Mouse (Mus musculus) gastrocnemius, postnatal 4 days (tissue): Measurements from ENCODE around the gene Nhlrc4. TPM values are rescaled to one million over a fixed set of nuclear protein-coding genes. Genes with fewer than 3 reads are reported as not detected.

Source experiments
- DNase-seq, 2 experiments: peaks; one replicate each; pipeline ENCODE4 v3.0.0; 2021 to 2022; ENCODE audit warnings: low spot score in 2 of 2, mixed read lengths in 2 of 2
- total RNA-seq, 2 experiments: library from RNA; stranded (reverse); gene quantifications; 2 replicates each; pipeline ENCODE4 v1.2.3; 2021

The Nhlrc4 gene
- total RNA-seq, 2 experiments from 2014 or later, result not detected

GRCm38 (mm10) chr17:25958771-25959494 lies 14.2 kb upstream of the Nhlrc4 start:
- no peak for DNase-seq

- no peak for DNase-seq
These were observed 12.9 kb upstream of the Nhlrc4 start for GRCm38 (mm10) chr17:25957586-25958051.

- no peak for DNase-seq
These were observed 11.9 kb upstream of the Nhlrc4 start for GRCm38 (mm10) chr17:25956631-25957030.

- no peak for DNase-seq
These were observed 11.4 kb upstream of the Nhlrc4 start for GRCm38 (mm10) chr17:25956201-25956600.

GRCm38 (mm10) chr17:25955736-25956135 lies 11.0 kb upstream of the Nhlrc4 start:
- DNase-seq, result no peak

- DNase-seq, result no peak
These were observed 9.9 kb upstream of the Nhlrc4 start for GRCm38 (mm10) chr17:25954671-25955070.

- DNase-seq, result no peak
These were observed 8.4 kb upstream of the Nhlrc4 start for GRCm38 (mm10) chr17:25953161-25953560.

- DNase-seq, result no peak
These were observed 7.3 kb upstream of the Nhlrc4 start, which contains the start of gene A930017K11Rik for GRCm38 (mm10) chr17:25951803-25952623. Gene A930017K11Rik (minus strand): TSS chr17:25952565.

- DNase-seq, result no peak
These were observed 6.6 kb upstream of the Nhlrc4 start for GRCm38 (mm10) chr17:25951225-25951802.

- DNase-seq, result no peak
These were observed 5.9 kb upstream of the Nhlrc4 start for GRCm38 (mm10) chr17:25950706-25951105.

GRCm38 (mm10) chr17:25949981-25950380 lies 5.2 kb upstream of the Nhlrc4 start:
- DNase-seq, result no peak

GRCm38 (mm10) chr17:25948051-25948450 lies 3.3 kb upstream of the Nhlrc4 start:
- DNase-seq, result no peak

- no peak for DNase-seq
These were observed 2.8 kb upstream of the Nhlrc4 start for GRCm38 (mm10) chr17:25947576-25947975.

- no peak for DNase-seq
These were observed 2.1 kb upstream of the Nhlrc4 start for GRCm38 (mm10) chr17:25946891-25947290.

GRCm38 (mm10) chr17:25946349-25946748 lies 1.6 kb upstream of the Nhlrc4 start:
- no peak for DNase-seq

GRCm38 (mm10) chr17:25945517-25946155 lies 875 bp upstream of the Nhlrc4 start:
- DNase-seq, result no peak

GRCm38 (mm10) chr17:25943769-25944168 lies 992 bp downstream of the Nhlrc4 start:
- no peak for DNase-seq

- DNase-seq, result no peak
These were observed 1.5 kb downstream of the Nhlrc4 start for GRCm38 (mm10) chr17:25943221-25943620.

- DNase-seq, result no peak
These were observed 2.1 kb downstream of the Nhlrc4 start for GRCm38 (mm10) chr17:25942597-25943151.

- peak; percentile 60 to 84 for DNase-seq
These were observed 3.1 kb downstream of the Nhlrc4 start for GRCm38 (mm10) chr17:25941511-25942241.
